Mouse (Mus musculus): ENCODE results near the gene Plxnb3. TPM values are rescaled to one million over a fixed set of nuclear protein-coding genes. Genes with fewer than 3 reads are reported as not detected.
"Not testable (repeated sequence)": the region's sequence is repeated elsewhere in the genome, so short reads cannot be mapped to it uniquely, and the experiment has no call there.

The Plxnb3 gene
- polyA plus RNA-seq, 1 experiment from 2014 or later = 0.16 TPM

GRCm38 (mm10) chrX:73739841-73740240, 17.0 kb upstream of the Plxnb3 start:
- not testable (repeated sequence) for DNase-seq; H3K27me3 ChIP-seq; H3K4me1 ChIP-seq (replicated peaks); H3K9me3 ChIP-seq (replicated peaks); H3K36me3 ChIP-seq; H3K4me3 ChIP-seq (replicated peaks); H3K27ac ChIP-seq; H3K4me2 ChIP-seq; ATAC-seq (ENCODE audit: low read depth); H3K9ac ChIP-seq
- WGBS (ENCODE audit: insufficient replicate concordance) = 77% methylated on average over 7 of the region's 7 CpGs

DNA sequence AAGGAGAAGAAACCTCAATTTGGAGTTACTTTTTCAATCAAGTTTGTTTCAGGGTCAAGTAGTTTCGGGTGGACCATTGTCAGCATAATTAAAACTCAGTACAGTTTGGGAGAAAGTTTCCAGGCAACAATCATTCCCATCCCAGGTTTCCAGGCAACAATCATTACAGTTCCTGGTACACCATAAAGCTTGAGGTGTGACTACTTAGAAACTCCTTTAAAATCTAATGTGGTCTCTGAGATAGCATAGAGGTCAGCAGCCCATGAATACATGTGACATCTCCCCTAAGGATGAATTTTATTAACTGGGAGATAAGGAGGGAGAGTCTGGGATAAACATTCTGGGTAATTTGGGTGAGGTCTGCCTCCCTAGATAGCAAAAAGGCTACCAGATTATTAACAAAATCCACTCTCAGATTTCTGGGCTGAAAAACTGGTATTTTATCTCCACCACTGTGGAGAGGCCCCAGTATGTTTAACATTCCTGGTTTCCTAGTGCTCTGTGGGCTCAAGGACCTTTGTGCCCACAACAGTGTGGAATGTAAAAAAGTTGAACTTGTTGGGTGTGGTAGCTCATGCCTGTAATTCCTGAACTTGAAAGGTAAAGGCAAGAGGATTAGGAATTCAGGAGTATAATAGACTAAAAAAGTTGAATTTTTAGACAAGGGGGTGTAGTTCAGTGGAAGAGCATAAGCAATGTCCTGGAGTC, 12.0 kb upstream of the Plxnb3 start:
- 50% methylated on average over 1 of the region's 1 CpGs for WGBS (ENCODE audit: insufficient replicate concordance)
- Histone ChIP-seq H3K4me1 (replicated peaks) (no peaks in the 10 kb centered on the region), H3K9me3 (replicated peaks) (no peaks in the 10 kb centered on the region), H3K27me3 (no peaks in the 10 kb centered on the region), H3K9ac (no peak overlapping the region), H3K4me2 (no peak overlapping the region), H3K36me3 (no peaks in the 10 kb centered on the region), H3K27ac (no peak overlapping the region), H3K4me3 (replicated peaks) (no peak overlapping the region)
- DNase-seq (no peak), ATAC-seq (ENCODE audit: low read depth) (no peak)

GRCm38 (mm10) chrX:73748977-73749376, 7.9 kb upstream of the Plxnb3 start:
- Histone ChIP-seq H3K9me3 (replicated peaks) (no peaks in the 10 kb centered on the region), H3K36me3 (no peaks in the 10 kb centered on the region), H3K4me1 (replicated peaks) (no peaks in the 10 kb centered on the region), H3K9ac (no peak overlapping the region), H3K27ac (no peak overlapping the region), H3K4me2 (no peak overlapping the region), H3K27me3 (no peaks in the 10 kb centered on the region), H3K4me3 (replicated peaks) (no peak overlapping the region)
- ATAC-seq (ENCODE audit: low read depth) (no peak), DNase-seq (no peak)
- 77% methylated on average over 1 of the region's 1 CpGs for WGBS (ENCODE audit: insufficient replicate concordance)

- H3K27me3 ChIP-seq = no peaks in the 10 kb centered on the region
- WGBS (ENCODE audit: insufficient replicate concordance) = 69% methylated on average over 13 of the region's 13 CpGs
- no peaks in the 10 kb centered on the region for H3K9me3 ChIP-seq (replicated peaks)
- no peaks in the 10 kb centered on the region for H3K36me3 ChIP-seq
- H3K4me3 ChIP-seq (replicated peaks) = no peak overlapping the region
- H3K4me2 ChIP-seq = no peak overlapping the region
- DNase-seq (no peak), ATAC-seq (ENCODE audit: low read depth) (no peak)
- no peak overlapping the region for H3K9ac ChIP-seq
- 0 out of 2 replicates have a peak, but pooled peaks cover 2% of the 10 kb centered on the region for H3K4me1 ChIP-seq (replicated peaks)
- H3K27ac ChIP-seq = no peak overlapping the region
Measured at GRCm38 (mm10) chrX:73758611-73759290, 1.9 kb downstream of the Plxnb3 start.

- no peaks in the 10 kb centered on the region for H3K4me1 ChIP-seq (replicated peaks)
- WGBS (ENCODE audit: insufficient replicate concordance) = 17% methylated on average over 1 of the region's 1 CpGs
- H3K4me3 ChIP-seq (replicated peaks) = no peak overlapping the region
- H3K4me2 ChIP-seq = no peak overlapping the region
- H3K9me3 ChIP-seq (replicated peaks) = no peaks in the 10 kb centered on the region
- no peaks in the 10 kb centered on the region for H3K27me3 ChIP-seq
- H3K9ac ChIP-seq = no peak overlapping the region
- DNase-seq (no peak), ATAC-seq (ENCODE audit: low read depth) (no peak)
- H3K27ac ChIP-seq = no peak overlapping the region
- no peaks in the 10 kb centered on the region for H3K36me3 ChIP-seq
Measured at GRCm38 (mm10) chrX:73765311-73765710, 8.4 kb downstream of the Plxnb3 start.

DNA sequence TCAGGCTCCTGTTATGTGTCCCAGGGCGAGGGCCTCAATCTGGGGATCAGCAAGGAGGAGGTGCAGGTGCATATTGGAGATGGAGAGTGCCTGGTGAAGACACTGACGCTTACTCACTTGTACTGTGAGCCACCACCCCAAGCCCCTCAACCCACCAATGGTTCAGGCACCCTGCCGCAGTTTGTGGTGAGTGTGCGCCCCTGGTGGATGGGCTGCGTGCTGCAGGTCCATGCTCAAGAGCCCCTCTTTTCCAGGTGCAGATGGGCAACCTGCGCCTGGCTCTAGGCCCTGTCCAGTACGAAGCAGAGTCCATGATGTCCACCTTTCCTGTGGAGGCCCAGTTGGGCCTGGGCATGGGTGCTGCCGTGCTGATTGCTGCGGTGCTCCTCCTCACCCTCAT, 10.4 kb downstream of the Plxnb3 start:
- 0 out of 2 replicates have a peak, but pooled peaks cover 3% of the 10 kb centered on the region for H3K27me3 ChIP-seq
- no peaks in the 10 kb centered on the region for H3K4me1 ChIP-seq (replicated peaks)
- no peak overlapping the region for H3K9ac ChIP-seq
- H3K4me2 ChIP-seq = no peak overlapping the region
- ATAC-seq (ENCODE audit: low read depth) (no peak), DNase-seq (no peak)
- no peaks in the 10 kb centered on the region for H3K9me3 ChIP-seq (replicated peaks)
- no peaks in the 10 kb centered on the region for H3K36me3 ChIP-seq
- H3K27ac ChIP-seq = no peak overlapping the region
- 59% methylated on average over 9 of the region's 9 CpGs for WGBS (ENCODE audit: insufficient replicate concordance)
- H3K4me3 ChIP-seq (replicated peaks) = no peak overlapping the region

DNA sequence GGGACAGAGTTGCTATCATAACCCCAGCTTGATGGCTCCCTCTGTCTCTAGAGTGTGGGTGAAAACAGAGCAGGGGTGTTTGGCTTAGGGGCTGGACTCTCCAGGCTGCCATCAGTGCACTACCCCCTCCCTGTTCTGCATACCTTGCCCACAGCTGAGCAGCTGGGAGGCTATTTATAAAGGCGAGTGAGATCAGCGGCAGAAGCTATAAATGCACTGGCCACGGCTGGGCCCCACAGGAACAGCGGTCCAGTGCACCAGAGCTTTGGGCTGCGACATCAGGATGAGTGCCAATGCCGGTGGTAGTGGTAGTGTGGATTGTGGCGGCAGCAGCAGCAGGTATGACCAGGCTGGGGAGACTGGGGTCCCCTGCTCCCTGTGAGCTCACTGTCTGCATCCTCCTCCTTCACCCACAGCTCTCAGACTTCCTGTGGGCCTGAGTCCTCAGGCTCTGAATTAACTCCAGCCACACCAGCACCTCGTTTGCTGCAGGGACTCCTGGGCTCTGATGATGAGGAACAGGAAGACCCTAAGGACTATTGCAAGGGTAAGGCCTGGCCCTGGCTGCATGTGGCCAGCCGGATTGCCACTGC, 17.4 kb downstream of the Plxnb3 start, which contains the start of gene Srpk3:
Gene Srpk3 (plus strand): TSS at position 238 of the 593 bp plus-strand sequence.
- Histone ChIP-seq H3K4me3 (replicated peaks) (no peak within 1 kb of the TSS), H3K36me3 (peaks cover 17% of the 10 kb centered on the region), H3K9me3 (replicated peaks) (no peaks in the 10 kb centered on the region), H3K9ac (no peak within 1 kb of the TSS), H3K27me3 (0 out of 2 replicates have a peak, but pooled peaks cover 3% of the 10 kb centered on the region), H3K4me2 (no peak within 1 kb of the TSS), H3K27ac (no peak within 1 kb of the TSS), H3K4me1 (replicated peaks) (no peaks in the 10 kb centered on the region)
- ATAC-seq (ENCODE audit: low read depth) = no peak
- 39% methylated on average over 9 of the region's 9 CpGs for WGBS (ENCODE audit: insufficient replicate concordance)
- DNase-seq = no peak

DNA sequence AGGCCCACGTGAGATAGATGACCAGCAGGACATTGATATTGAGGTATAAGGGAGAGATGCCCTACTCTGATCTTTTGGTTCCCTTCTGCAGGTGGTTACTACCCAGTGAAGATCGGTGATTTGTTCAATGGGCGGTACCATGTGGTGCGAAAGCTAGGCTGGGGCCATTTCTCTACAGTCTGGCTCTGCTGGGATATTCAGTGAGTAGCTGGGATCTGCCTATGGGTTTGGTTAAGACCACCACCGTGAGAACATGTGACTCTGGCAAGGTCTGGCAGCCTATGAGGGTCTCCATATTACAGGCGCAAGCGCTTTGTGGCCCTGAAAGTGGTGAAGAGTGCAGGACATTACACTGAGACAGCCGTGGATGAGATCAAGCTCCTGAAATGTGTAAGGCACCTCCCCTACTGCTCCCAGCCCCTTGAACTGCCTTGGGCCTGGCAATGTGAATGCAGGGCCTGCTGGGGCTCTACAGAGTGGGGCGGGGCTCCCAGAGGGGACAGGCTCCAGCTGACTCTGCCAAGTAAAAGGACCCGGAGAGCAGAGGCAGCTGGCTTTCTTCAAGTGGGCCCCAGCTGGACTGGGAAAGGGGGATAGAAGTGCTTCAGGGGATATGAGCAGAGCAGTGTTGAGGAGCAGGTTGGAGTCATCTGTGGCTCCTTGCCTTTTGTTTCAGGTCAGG, 18.1 kb downstream of the Plxnb3 start:
- H3K9ac ChIP-seq = no peak overlapping the region
- 57% methylated on average over 10 of the region's 10 CpGs for WGBS (ENCODE audit: insufficient replicate concordance)
- no peak overlapping the region for H3K27ac ChIP-seq
- H3K4me1 ChIP-seq (replicated peaks) = no peaks in the 10 kb centered on the region
- ATAC-seq (ENCODE audit: low read depth) = no peak
- H3K27me3 ChIP-seq = 0 out of 2 replicates have a peak, but pooled peaks cover 3% of the 10 kb centered on the region
- no peak for DNase-seq
- no peaks in the 10 kb centered on the region for H3K9me3 ChIP-seq (replicated peaks)
- no peak overlapping the region for H3K4me2 ChIP-seq
- H3K4me3 ChIP-seq (replicated peaks) = no peak overlapping the region
- H3K36me3 ChIP-seq = peaks cover 24% of the 10 kb centered on the region

DNA sequence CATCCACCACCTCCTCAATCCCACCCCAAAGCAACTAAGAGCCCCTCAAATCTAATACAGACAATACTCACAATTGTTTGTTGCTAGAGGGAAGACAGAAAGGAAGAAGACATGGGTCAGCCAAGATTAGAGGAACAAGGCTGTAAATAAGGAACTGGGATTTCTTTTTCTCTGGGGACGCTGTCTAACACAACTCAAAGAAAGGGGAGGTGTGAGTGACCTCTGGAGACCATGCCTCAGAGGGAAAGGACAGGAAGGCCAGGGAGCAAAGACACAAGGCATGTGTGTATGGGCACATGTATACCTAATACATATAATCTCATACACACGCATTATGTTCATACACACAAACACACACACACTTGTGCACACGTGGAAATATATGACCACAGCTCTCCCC, 25.3 kb downstream of the Plxnb3 start:
- H3K27me3 ChIP-seq = no peaks in the 10 kb centered on the region
- peaks cover 40% of the 10 kb centered on the region for H3K36me3 ChIP-seq

GRCm38 (mm10) chrX:73785666-73786065, 28.8 kb downstream of the Plxnb3 start:
- Histone ChIP-seq H3K4me1 (replicated peaks) (peaks cover 24% of the 10 kb centered on the region), H3K4me2 (peak overlapping the region; percentile 76), H3K4me3 (replicated peaks) (peak overlapping the region; percentile 72), H3K36me3 (peaks cover 28% of the 10 kb centered on the region), H3K9me3 (replicated peaks) (no peaks in the 10 kb centered on the region; the same call in 1 of the 2 replicates), H3K27me3 (no peaks in the 10 kb centered on the region), H3K27ac (peak overlapping the region; percentile 91), H3K9ac (peak overlapping the region; percentile 84)
- ATAC-seq (ENCODE audit: low read depth) = no peak
- no peak for DNase-seq

More for the DNA sequence above, 25.3 kb downstream of the Plxnb3 start:
- DNase-seq (no peak), ATAC-seq (ENCODE audit: low read depth) (no peak)
- Histone ChIP-seq H3K27ac (no peak overlapping the region), H3K4me3 (replicated peaks) (no peak overlapping the region), H3K4me1 (replicated peaks) (peaks cover 11% of the 10 kb centered on the region), H3K9ac (no peak overlapping the region), H3K4me2 (no peak overlapping the region), H3K9me3 (replicated peaks) (no peaks in the 10 kb centered on the region)
- WGBS (ENCODE audit: insufficient replicate concordance) = 73% methylated on average over 3 of the region's 3 CpGs

Measured in liver, embryonic 13.5 days (tissue).